Mouse (Mus musculus): Measurements from ENCODE around the gene Uimc1.
A peak's percentile ranks its signal among the peaks of the same experiment; 100 is the strongest.
"Not testable (repeated sequence)": the region's sequence is repeated elsewhere in the genome, so short reads cannot be mapped to it uniquely, and the experiment has no call there.

The Uimc1 gene

DNA sequence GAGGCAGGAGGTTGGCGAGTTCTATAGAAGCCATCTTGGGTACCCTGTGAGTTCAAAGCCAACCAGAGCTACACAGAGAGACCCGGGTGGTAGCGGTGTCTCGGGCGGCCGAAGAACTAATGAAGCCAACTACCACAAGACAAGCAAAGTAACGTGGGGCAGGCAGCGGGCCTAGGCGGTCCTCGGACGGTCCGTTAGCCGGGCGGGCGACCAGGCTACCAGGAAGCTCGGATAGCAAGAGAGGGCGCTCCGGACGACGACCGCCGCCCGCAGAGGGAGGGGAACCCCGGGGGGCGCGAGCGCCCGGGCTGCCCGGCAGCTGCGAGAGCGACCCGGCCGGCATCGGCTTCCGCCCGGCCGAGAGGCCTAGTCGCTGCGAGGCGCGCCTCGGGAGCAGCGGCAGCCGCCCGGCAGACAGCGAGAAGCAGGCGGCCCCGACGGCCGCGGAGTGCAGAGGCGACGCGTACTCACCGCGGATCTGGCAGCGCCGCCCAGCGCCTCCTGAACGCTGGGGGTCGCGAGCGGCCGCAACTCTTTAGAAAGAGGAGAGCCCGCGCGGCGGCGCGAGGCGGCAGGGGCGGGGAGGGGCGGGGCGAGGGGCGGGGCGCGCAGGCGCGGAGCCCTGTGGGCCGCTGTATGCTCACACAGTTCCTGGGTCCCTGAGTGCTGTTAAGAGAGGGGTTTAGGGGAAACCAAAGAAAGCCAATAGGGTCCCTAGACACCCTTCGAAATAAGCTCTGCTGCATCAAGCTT lies at the start of gene Uimc1:
TSS of gene Uimc1 (minus strand) at position 575 of the 753 bp plus-strand sequence.
- DNase-seq (ENCODE audit: low spot score in 2 of 2): peak; percentile 71 to 76

DNA sequence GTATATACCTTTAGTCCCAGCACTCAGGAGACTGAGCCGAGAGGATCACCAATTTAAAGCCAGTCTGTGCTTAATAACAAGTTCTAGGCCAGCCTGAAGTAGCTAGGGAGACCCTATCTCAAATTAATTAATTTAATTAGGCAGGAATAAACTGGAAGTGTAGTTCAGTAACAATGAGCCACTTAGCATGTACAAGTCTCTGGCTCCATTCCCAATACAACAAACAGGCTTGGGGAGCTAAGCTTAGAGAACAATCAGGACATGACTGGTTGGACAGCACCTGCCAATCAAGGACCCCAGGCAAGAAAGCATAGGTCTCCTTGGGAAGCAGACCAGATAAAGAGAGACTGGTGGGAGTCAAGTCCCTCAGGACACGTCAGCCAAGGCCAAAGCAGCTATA lies 40.2 kb upstream of the Uimc1 start:
- no peak for DNase-seq (ENCODE audit: low spot score in 2 of 2)

DNA sequence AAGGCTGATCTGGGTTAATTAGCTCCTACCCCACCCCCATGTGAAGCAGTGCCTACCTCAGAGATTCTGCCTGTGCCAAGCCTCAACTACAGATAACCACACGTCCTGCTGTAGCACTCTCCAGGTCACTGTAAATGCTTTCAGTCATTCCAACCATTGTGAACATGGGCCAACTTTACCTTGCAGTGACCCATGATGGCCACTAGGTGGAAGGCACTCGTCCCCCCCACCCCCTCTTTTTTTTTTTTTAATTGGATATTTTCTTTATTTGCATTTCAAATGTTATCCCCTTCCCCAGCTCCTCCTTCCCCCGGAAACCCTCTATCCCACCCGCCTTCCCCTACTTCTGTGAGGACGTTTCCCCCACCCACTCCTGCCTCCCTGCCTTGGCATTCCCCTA lies 35.3 kb upstream of the Uimc1 start:
- no peak for DNase-seq (ENCODE audit: low spot score in 2 of 2)

DNA sequence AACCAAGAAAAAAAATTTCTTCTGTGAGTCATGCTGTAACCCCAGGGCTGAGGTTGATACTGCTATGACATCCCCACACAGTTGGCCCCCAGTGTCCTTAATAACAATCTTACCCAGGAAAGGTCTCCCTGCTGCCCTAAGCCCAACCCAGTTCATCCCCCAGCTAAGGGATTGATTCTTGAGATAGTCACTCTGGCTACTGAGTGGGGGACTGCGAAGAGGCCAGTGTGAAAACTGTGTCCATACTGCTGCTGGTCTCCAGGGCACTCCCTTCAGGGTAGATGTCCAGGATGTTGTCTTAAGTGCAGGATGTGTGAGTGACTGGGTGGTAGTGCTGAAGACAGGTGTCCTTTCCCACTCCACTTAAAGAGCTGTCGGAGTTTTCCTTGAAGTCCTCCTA lies 33.3 kb upstream of the Uimc1 start, which contains the start of gene Gm17617:
TSS of gene Gm17617 (minus strand) at position 101 of the 400 bp plus-strand sequence.
- no peak for DNase-seq (ENCODE audit: low spot score in 2 of 2)

DNA sequence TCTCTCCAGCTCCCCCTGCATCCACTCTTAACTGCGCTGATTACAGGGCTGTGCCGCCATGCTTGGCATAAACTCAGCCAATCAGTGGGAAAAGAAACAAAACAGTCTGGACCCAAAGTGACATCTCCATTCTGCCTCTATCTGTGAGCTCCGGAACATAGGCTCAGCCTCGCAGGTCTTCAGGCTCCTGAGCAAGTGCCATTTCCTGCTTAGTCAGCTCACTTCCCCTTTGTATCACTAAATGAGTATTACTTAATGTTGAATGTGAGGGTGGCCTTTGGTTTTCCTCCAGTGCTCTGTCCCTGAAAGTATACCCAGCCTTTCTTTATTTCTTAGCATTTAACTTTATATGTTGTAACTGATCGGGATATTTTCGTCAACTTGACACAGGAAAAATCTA lies 24.8 kb upstream of the Uimc1 start:
- DNase-seq (ENCODE audit: low spot score in 2 of 2): no peak

DNA sequence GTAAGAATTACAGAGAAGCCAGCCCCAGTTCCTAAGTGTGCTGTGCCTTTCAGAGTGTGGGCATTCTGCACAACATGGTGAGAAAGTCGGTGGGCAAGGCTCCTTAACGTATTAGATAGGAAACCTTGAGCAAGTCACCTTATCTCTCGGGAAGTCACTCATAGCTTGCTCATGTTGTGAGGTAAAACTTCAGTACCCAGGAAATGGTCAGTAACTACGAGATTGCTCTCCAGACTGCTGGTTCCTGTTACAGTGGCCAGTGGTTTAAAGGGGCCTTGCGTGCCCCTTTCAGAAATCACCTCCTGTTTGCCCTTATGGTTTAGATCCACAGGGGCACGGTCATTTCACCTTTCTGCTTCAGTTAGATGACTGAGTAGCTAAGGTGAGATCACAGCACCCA lies 14.3 kb upstream of the Uimc1 start:
- no peak for DNase-seq (ENCODE audit: low spot score in 2 of 2)

DNA sequence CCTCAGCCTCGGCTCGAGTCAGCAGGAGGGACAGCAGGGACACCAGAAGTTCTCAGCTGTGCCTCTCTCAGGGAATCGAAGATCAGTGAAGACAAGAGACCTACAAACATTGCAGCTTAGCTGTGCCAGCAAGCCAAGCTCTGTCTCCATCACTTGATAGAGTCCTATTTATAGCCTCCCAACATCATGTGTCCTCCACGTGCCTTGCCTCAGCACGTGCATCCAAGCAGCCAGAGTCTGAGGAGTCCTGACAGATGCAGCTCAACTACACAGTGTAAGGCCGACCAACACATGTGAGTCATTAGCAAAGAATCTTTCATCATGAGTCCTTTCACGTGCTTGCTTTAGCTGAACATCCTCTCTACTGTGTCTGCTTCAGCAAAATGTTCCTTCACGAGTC lies 7.6 kb upstream of the Uimc1 start:
- DNase-seq (ENCODE audit: low spot score in 2 of 2): no peak

DNA sequence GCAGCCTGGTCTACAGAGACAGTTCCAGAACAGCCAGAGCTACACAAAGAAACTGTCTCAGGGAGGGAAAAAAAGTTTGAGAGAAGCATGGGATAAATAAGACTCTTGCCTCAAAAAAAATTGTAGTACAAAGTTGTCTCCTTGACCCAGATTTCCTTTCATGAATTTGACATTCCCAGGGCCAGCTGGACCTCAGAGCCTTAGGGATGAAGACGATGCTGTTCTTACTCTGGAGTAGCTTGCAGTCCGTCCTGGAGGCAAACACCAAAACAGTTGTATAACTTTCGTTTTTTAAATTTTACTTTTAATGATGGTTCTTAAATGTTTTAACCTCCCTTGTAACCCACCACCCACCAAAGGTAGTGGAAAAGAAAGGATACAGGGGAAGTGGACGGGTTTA lies 7.0 kb upstream of the Uimc1 start:
- no peak for DNase-seq (ENCODE audit: low spot score in 2 of 2)

DNA sequence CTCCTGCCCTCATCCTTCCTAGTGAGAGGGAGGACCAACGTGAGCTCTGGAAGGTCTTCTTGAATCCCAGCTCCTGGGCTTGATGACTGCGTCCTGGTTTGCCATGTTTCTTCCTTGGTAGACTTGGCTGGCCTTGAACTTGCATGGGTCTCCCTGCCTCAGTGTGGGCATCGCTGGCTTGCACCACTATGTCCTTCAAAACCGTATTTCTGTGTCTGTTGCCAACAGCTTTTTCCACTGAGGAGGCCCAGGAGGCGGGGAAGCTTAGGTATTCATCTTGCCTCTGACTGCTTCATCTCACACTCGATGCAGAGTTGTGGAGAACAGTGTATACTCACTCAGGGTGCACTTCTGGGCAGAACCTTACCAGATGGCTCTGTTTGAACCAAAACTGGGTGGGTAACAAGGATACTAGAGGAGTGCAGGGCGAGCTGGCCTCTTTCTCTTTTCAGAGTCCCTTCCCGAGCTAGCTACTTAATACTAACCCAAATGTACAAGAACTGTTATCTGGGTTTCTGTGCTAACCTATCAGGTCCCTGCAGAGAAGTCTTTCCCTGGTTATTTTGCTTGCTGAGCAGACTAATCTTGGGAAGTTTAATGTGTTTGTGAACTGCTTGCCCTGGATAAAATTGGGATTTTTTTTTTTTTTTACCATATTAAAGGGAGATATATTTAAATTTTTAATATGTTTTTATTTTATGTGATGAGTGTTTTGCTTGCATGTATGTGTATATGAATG lies 6.0 kb upstream of the Uimc1 start:
- no peak for DNase-seq (ENCODE audit: low spot score in 2 of 2)

DNA sequence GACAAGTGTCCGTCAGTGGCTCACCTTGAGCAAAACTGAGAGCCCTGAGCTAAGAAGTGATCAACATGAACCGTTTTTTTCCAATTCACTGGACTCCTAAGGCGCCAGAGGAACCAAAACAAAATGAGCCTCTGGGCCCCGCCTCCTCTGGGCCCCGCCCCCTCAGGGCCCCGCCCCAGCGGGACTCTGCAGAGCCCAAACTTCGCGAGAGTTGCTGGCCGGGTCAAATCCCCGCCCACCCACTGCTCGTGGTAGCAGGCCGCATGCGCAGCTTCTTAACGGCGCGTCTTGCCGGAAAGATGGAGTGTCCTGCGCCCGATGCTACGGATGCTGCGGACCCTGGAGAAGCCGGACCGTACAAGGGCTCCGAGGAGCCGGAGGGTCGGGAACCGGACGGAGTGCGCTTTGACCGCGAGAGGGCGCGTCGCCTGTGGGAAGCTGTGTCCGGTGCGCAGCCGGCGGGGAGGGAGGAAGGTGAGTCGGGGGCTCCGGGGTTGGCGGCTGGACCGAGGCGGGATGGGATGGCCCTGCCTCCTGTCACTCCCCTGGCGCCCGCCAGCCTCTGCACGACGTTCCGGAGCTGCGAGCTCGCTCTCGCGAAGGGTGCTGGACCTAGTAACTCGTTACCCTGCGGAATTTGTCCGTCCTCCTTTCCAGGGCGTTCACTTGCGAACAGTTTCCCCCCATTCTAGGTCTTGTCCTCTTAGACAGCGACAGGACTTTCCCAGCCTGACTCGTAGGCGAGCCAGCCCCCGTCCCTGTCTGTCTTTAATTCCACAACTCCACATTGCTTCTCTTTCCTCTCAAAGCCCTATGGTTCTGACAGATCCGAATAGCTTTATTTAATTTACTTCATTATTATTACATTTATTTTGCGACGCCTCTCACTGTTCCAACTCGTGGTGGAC lies 5.2 kb upstream of the Uimc1 start, which contains the start of gene Zfp346:
TSS of gene Zfp346 (plus strand) at position 267 of the 908 bp plus-strand sequence.
- DNase-seq (ENCODE audit: low spot score in 2 of 2): peak; percentile 95 to 98

DNA sequence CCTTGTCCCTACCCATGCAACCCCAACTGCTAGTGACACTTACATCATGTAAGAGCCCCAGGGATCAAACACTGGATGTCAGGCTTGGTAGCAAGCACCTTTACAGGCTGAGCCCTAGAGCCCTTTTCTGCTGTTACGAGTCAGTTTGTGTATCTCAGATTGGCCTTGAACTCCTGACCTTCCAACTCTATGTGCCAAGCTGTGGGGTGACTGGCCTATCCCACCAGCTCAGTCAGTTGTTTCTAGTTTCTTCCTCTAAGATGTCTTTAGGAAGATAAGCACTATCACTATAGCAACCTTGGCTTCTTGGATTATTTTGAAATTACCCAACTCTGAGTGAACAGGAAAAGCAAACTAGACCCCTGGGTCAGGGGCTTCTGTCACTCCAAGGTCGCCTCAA lies 3.3 kb upstream of the Uimc1 start:
- no peak for DNase-seq (ENCODE audit: low spot score in 2 of 2)

DNA sequence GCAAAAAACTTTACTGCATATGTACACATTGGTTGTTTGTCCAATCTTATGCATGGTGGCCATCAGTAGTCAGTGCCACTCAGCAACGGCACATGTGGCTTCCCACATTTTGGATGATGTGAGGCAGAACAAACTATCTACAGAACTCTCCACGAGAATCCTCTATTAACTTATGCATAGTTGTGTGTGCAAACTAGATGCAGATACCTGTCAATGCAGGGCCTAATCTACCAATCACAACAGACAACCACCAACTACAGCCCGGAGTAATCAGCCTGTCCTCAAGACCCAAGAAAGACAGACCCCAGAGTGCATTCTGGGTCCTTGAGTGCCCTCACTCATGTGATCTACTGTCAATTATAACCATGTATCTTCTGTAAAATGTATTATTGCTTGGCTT lies 2.3 kb upstream of the Uimc1 start:
- no peak for DNase-seq (ENCODE audit: low spot score in 2 of 2)

DNA sequence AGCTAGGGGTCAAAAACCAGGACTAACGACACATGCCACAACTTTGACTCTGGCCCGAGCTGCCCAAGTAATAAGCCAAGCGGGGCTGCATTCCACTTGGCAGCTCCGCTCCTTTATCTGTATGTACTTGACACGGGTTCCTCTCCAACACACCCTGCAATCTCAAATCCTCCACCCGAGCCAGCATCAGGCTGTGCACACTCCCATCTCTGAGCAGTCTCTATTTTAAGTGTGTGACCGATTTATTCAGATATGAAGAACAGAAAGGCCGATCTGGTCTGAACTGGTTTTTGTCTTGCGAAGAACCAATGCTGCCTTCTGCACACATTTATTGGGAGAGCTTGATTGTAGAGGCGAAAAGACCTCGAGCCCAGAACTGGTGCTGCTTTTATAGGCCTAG lies 1.5 kb upstream of the Uimc1 start:
- no peak for DNase-seq (ENCODE audit: low spot score in 2 of 2)

DNA sequence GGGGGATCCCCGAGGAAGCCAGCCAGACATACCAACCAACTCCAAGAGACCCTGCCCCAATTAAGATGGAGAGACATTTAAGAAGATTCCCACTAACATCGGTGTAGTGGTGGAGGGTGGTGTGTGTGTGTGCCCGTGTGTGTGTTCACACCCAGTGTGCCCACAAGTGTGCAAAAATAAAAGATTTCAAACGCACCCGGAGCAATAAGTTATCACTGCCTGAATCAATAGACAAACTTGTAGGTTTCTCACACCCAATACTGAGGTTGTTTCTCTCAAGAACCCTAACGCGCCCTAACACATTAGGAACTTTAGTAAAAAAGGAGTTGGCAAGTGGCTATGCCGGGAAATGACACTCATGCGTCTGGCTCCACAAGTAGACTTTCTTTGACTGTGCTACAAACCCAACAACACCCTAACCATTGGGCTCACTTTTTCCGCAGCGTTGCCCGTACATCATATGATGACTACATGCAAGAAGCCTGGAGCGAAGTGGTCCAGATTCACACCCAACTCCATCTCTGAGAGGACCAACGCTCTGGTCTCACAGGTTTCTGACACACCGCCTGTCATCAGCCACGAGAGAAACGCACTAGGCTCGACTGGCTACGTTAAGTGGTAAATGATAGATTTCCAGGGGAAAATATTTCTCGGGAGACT lies 904 bp downstream of the Uimc1 start:
- DNase-seq (ENCODE audit: low spot score in 2 of 2): peak in 1 of 2 experiments; percentile 33

DNA sequence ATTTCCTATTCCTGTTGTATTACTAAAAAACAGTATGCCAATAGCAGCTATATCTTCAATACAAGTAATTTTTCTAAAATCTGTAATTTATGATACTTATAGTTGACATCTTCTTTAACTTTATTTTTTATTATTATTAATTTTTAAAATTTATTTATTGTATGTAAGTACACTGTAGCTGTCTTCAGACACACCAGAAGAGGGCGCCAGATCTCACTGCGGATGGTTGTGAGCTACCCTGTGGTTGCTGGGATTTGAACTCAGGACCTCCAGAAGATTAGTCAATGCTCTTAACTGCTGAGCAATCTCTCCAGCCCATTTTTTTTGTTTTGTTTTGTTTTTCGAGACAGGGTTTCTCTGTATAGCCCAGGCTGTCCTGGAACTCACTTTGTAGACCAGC lies 2.3 kb downstream of the Uimc1 start:
- DNase-seq (ENCODE audit: low spot score in 2 of 2): not testable (repeated sequence)

DNA sequence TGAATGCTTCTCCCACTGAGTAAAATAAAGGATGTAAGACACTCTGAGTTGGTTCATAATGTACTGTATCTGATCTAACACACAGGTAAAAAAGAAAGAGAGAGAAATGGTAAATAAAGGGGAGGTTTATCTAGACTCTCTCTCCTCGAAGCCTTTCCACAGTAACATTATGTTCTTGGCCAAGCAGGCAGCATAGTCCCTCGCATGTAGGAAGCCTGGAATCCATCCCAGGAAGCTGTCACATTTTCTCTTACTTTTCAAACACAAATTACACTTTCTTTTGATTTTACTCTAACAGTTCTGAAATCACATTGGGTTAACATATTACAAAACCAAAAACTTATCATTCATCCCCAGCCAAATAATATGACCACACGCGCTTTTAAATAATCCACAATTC lies 7.5 kb downstream of the Uimc1 start:
- no peak for DNase-seq (ENCODE audit: low spot score in 2 of 2)

DNA sequence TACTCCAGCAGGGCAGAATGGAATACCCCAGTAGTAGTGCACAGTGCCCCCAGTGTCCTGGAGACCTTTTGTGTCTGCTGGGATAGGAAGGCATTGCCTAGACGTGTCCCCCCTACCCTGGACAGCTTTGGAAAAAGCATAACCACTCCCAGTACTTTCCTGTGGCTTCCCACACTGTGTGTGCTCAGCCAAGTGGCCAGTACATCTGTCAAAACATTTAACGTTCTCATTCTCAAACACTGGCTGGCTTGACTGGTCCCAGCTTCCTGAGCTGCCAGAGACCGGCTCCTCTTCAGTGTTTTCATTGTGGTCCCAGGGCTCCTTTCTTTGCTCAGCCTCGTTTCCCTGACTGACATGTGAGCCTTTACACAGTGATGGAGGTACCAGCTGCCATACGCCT lies 24.5 kb downstream of the Uimc1 start:
- DNase-seq (ENCODE audit: low spot score in 2 of 2): no peak

DNA sequence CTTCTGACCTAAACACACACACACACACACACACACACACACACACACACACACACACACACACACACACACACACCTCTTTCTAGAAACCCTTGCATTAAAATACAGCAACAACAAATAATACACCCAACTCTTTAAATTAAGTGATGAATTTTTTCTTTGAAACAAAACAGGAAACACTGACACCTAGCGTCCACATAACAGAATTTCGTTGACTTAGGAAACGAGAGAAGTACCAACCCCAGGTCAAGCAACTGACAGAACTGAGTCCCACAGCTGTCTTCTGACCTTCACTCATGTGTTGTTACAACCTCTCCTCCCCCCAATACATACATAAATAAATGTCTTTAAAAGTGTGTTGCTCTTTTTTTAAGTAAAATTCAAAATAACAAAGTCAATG lies 28.8 kb downstream of the Uimc1 start:
- DNase-seq (ENCODE audit: low spot score in 2 of 2): no peak

DNA sequence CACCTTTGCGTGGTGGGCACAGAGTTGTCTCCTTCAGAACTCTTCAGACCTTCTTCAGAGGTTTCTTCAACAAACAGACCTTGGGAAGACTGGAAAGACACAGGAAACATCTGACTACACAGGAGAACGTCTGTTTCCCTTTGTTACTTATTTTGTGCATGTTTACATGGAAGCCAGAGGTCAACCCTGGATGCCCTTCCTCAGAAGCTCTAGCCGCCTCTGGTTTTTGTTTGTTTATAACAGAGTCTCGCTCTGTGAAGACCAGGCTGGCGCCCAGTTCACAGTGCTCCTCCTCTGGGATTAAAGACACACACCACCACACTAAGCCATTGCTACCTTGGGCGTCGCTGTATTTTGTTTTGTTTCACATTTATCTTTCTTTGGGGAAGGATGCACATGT lies 30.4 kb downstream of the Uimc1 start:
- no peak for DNase-seq (ENCODE audit: low spot score in 2 of 2)

DNA sequence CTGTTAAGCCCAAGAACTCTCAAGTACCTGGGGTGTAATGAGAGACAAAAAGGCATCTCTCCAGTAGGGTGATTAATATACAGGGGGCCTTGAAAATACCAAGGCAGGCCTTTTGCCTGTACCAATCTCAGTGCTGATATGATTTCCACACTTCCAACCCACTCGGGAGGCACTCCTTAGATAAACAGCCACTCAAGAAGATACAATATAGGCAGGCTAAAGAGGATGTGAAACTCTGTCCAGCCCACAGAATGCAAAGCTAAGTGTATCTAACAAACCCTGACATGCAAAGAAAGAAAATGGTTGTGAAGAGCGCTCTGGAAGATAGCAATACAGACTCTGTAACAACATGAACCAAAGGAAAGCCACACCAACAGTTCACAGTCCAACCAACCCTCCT lies 36.8 kb downstream of the Uimc1 start:
- DNase-seq (ENCODE audit: low spot score in 2 of 2): no peak

DNA sequence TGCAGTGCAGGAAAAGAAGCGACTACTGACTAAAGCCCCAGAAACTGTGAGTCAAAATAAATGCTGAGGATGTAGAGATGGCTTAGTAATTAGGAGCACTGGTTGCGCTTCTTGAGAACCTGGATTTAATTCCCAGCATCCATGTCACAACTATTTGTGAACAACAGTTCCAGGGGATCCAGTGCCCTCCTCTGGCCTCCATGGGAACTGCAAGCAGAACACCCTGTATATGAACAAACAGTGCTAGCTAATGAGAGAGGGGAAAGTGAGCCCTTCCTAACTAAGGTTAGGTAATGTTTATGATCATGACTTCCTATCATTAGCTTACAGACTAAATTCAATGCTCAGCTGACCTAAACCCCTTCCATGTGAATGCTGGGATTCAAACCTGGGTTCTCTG lies 42.1 kb downstream of the Uimc1 start:
- DNase-seq (ENCODE audit: low spot score in 2 of 2): no peak

DNA sequence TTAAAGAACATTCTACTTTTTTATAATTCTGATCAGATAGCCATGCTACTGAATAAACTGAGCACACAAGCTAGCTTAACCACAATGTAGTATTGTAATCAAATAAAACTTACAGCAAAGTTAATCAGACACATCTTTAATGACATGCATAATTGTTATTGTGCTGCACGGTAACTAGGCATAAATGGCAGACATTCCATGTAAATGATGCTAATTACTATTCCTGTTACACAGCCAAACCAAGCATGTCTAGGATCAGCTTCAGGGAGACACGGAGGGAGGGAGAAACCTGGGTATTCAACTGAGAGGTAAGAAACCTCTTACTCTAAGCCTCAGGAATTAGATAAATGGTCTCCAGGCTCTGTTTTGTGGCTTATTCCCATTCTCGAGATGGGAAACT lies 52.4 kb downstream of the Uimc1 start:
- DNase-seq (ENCODE audit: low spot score in 2 of 2): no peak
